Mouse (Mus musculus): ENCODE results near the gene Olfr1124.

- TF ChIP-seq POLR2A (IDR thresholded peaks at IDR 0.05; ENCODE audit: insufficient read depth, low read depth, low read length) (no peak), CTCF (IDR thresholded peaks at IDR 0.05; ENCODE audit: insufficient read depth, low read depth, low read length) (no peak)
Observed at GRCm38 (mm10) chr2:87482276-87482675, 52.2 kb downstream of the Olfr1124 start.

Measured in olfactory bulb, adult 2 months (tissue).